Mouse (Mus musculus) heart, embryonic 11.5 days (tissue): ENCODE data around the gene Fam3b. TPM values are rescaled to one million over a fixed set of nuclear protein-coding genes. Genes with fewer than 3 reads are reported as not detected.

Source experiments
- ATAC-seq: fragments of 200-750 bp; cut with Nextera tagmentation; replicated peaks from 2 replicates; pipeline ENCODE4 v1.8.0; 2017; ENCODE audit warnings: moderate library complexity; ENCODE audit not compliant: insufficient number of reproducible peaks, low FRiP score, low TSS enrichment
- H3K27ac ChIP-seq: fragments of 300-500 bp; sonication (generic); 2 replicates; pipeline ENCODE4 v1.5.1; 2014; ENCODE audit warnings: mild to moderate bottlenecking, low read depth, low read length
- H3K27me3 ChIP-seq: fragments of 300-500 bp; sonication (generic); 2 replicates; pipeline ENCODE4 v1.6.1; 2014; ENCODE audit warnings: mild to moderate bottlenecking, low read length, mixed read lengths; ENCODE audit not compliant: control insufficient read depth, insufficient read depth
- H3K36me3 ChIP-seq: fragments of 300-500 bp; sonication (generic); 2 replicates; pipeline ENCODE4 v1.6.1; 2014; ENCODE audit warnings: mild to moderate bottlenecking, low read length, moderate library complexity, mixed read lengths; ENCODE audit not compliant: control insufficient read depth, insufficient read depth
- H3K4me1 ChIP-seq: fragments of 300-500 bp; sonication (generic); 2 replicates; pipeline ENCODE4 v1.6.1; 2014; ENCODE audit warnings: low read length; ENCODE audit not compliant: control insufficient read depth, insufficient read depth
- H3K4me2 ChIP-seq: fragments of 300-500 bp; sonication (generic); 2 replicates; pipeline ENCODE4 v1.6.1; 2014; ENCODE audit warnings: mild to moderate bottlenecking, moderate library complexity
- H3K4me3 ChIP-seq: fragments of 300-500 bp; sonication (generic); 2 replicates; pipeline ENCODE4 v1.5.1; 2014; ENCODE audit warnings: low read depth, low read length
- H3K9ac ChIP-seq: fragments of 300-500 bp; sonication (generic); 2 replicates; pipeline ENCODE4 v1.6.1; 2014; ENCODE audit warnings: mild to moderate bottlenecking, low read depth, low read length, moderate library complexity
- H3K9me3 ChIP-seq: fragments of 300-500 bp; sonication (generic); replicated peaks from 2 replicates; pipeline ENCODE4 v1.6.1; 2016; ENCODE audit warnings: low read length; ENCODE audit not compliant: control insufficient read depth
- WGBS: fragments of 180-500 bp; shearing (Covaris S2); extraction: QIAGEN DNeasy Blood & Tissue Kit; methylation state at CpG from one replicate; pipeline ENCODE4 v1.1.7; 2014; ENCODE audit not compliant: insufficient replicate concordance; 5-methylcytosine and 5-hydroxymethylcytosine counted together
- polyA plus RNA-seq: library from polyadenylated mRNA; unstranded; fragments of >200 nt; fragmentation: Nextera tagmentation; extraction: Ambion mirVana; gene quantifications from 2 replicates; pipeline ENCODE4 v1.2.1, GENCODE M21; 2014

The Fam3b gene
- polyA plus RNA-seq, 1 experiment from 2014 or later = not detected

DNA sequence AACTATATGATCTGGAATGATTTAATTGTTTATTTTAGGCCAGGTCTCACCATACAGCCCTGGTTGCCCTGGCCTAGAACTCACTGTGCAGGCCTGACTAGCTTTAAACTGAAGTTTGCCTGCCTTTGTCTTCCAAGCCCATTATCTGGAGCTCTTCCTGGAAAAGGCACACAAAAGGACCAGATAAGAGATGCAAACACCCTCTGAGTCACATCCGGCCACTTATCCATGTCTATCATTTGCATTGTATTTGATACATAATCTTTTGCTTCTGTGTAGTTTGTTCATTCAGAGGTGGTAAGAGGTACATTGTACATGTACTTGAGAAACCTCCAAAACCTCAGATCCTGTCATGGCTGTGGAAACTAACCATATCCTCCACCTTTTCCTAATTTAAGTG, 91.0 kb downstream of the Fam3b start:
- H3K27me3 ChIP-seq = no peaks in the 10 kb centered on the region

DNA sequence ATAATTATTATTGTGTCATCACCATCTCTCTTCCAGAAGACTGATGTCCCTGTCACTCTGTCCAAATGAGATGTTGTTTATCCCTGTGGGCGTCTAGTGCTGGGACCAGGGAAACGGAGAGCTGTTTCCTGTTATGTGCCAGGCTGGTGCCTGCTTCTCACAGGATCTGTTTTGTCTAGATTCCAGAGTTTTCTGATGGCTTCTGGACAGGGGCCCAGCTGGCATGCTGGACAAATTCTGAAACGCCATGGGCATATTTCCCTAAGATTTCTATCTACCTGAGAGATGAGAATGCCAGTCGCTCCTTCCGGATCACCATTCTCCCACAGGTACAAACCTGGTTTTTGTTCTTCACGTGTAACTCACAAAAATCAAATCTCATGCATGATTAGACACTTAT, 92.9 kb downstream of the Fam3b start:
- no peaks in the 10 kb centered on the region for H3K27me3 ChIP-seq
- H3K27ac ChIP-seq = no peak overlapping the region
- ATAC-seq = no peak
- WGBS = 71% methylated on average over 6 of the region's 6 CpGs
- no peak overlapping the region for H3K9ac ChIP-seq
- no peak overlapping the region for H3K4me2 ChIP-seq
- H3K4me3 ChIP-seq = no peak overlapping the region
- H3K4me1 ChIP-seq = no peaks in the 10 kb centered on the region
- H3K9me3 ChIP-seq = no peaks in the 10 kb centered on the region
- no peaks in the 10 kb centered on the region for H3K36me3 ChIP-seq

More for the DNA sequence above, 91.0 kb downstream of the Fam3b start:
- no peak overlapping the region for H3K9ac ChIP-seq
- ATAC-seq = no peak
- no peaks in the 10 kb centered on the region for H3K9me3 ChIP-seq
- no peak overlapping the region for H3K27ac ChIP-seq
- H3K4me1 ChIP-seq = no peaks in the 10 kb centered on the region
- WGBS = 39% methylated on average over 1 of the region's 1 CpGs
- H3K36me3 ChIP-seq = no peaks in the 10 kb centered on the region
- no peak overlapping the region for H3K4me2 ChIP-seq
- H3K4me3 ChIP-seq = no peak overlapping the region

Other genes starting within 250 kb of the Fam3b start
- gene Bace2, start 158.1 kb downstream of the Fam3b start, polyA plus RNA-seq = 49.5 and 59.2 TPM in 2 replicates
- not detected in 2 replicates for gene Mx1, start 51.9 kb downstream of the Fam3b start, polyA plus RNA-seq
- 0.23 and 0.26 TPM in 2 replicates for gene Tmprss2, start 96.4 kb upstream of the Fam3b start, polyA plus RNA-seq
- gene Ripk4, start 249.0 kb upstream of the Fam3b start, polyA plus RNA-seq = 1.7 and 2.0 TPM in 2 replicates